Mouse (Mus musculus): ENCODE results near the gene Zmynd10. TPM values are rescaled to one million over a fixed set of nuclear protein-coding genes. Genes with fewer than 3 reads are reported as not detected.

Gene Zmynd10
- polyA plus RNA-seq, 1 experiment from 2014 or later, result 1.6 TPM

- Histone ChIP-seq H3K4me2 (peak within 1 kb of the TSS; percentile 80), H3K9ac (replicated peaks) (peak within 1 kb of the TSS; percentile 57), H3K4me3 (replicated peaks) (peak within 1 kb of the TSS; percentile 63), H3K27ac (replicated peaks) (peak within 1 kb of the TSS; percentile 82), H3K36me3 (peaks cover 45% of the 10 kb centered on the region), H3K9me3 (replicated peaks) (no peaks in the 10 kb centered on the region), H3K4me1 (peaks cover 57% of the 10 kb centered on the region), H3K27me3 (replicated peaks) (no peaks in the 10 kb centered on the region)
- peak; percentile 89 for ATAC-seq (ENCODE audit: low FRiP score)
- under 1% methylated on average over 46 of the region's 46 CpGs for WGBS
Measured at GRCm38 (mm10) chr9:107541474-107542351, 5.4 kb upstream of the Zmynd10 start, which contains the start of the genes Cyb561d2 and Nprl2. Gene Cyb561d2, minus strand, starts transcription at chr9:107542193. Gene Nprl2, plus strand, starts transcription at chr9:107542226.

- 3% methylated on average over 11 of the region's 11 CpGs for WGBS
- Histone ChIP-seq H3K27ac (replicated peaks) (peak overlapping the region; percentile 82), H3K9me3 (replicated peaks) (no peaks in the 10 kb centered on the region), H3K4me2 (peak overlapping the region; percentile 80), H3K36me3 (peaks cover 45% of the 10 kb centered on the region), H3K27me3 (replicated peaks) (no peaks in the 10 kb centered on the region), H3K4me3 (replicated peaks) (peak overlapping the region; percentile 63), H3K4me1 (peaks cover 57% of the 10 kb centered on the region), H3K9ac (replicated peaks) (peak overlapping the region; percentile 57)
- ATAC-seq (ENCODE audit: low FRiP score), result peak; percentile 18; the same call in 1 of the 2 replicates
Measured at GRCm38 (mm10) chr9:107542352-107542686, 4.8 kb upstream of the Zmynd10 start.

GRCm38 (mm10) chr9:107542721-107543120, 4.4 kb upstream of the Zmynd10 start:
- Histone ChIP-seq H3K36me3 (peaks cover 43% of the 10 kb centered on the region), H3K27ac (replicated peaks) (no peak overlapping the region), H3K9me3 (replicated peaks) (no peaks in the 10 kb centered on the region), H3K27me3 (replicated peaks) (no peaks in the 10 kb centered on the region), H3K4me2 (peak overlapping the region; percentile 80), H3K9ac (replicated peaks) (peak overlapping the region; percentile 57), H3K4me1 (peaks cover 57% of the 10 kb centered on the region), H3K4me3 (replicated peaks) (peak overlapping the region; percentile 63)
- ATAC-seq (ENCODE audit: low FRiP score), result no peak
- 47% methylated on average over 8 of the region's 8 CpGs for WGBS

GRCm38 (mm10) chr9:107543299-107543698, 3.8 kb upstream of the Zmynd10 start:
- Histone ChIP-seq H3K4me3 (replicated peaks) (no peak overlapping the region), H3K36me3 (peaks cover 37% of the 10 kb centered on the region), H3K27me3 (replicated peaks) (peaks cover 3% of the 10 kb centered on the region; the same call in 1 of the 2 replicates), H3K9ac (replicated peaks) (no peak overlapping the region), H3K4me1 (peaks cover 52% of the 10 kb centered on the region), H3K27ac (replicated peaks) (no peak overlapping the region), H3K9me3 (replicated peaks) (no peaks in the 10 kb centered on the region), H3K4me2 (peak overlapping the region; percentile 80)
- 85% methylated on average over 11 of the region's 11 CpGs for WGBS
- ATAC-seq (ENCODE audit: low FRiP score), result no peak

GRCm38 (mm10) chr9:107544196-107544700, 2.9 kb upstream of the Zmynd10 start:
- 97% methylated on average over 17 of the region's 17 CpGs for WGBS

GRCm38 (mm10) chr9:107544729-107545128, 2.4 kb upstream of the Zmynd10 start:
- Histone ChIP-seq H3K9me3 (replicated peaks) (no peaks in the 10 kb centered on the region), H3K4me2 (no peak overlapping the region), H3K4me3 (replicated peaks) (no peak overlapping the region), H3K36me3 (peaks cover 22% of the 10 kb centered on the region), H3K4me1 (peaks cover 50% of the 10 kb centered on the region), H3K27me3 (replicated peaks) (peaks cover 16% of the 10 kb centered on the region), H3K9ac (replicated peaks) (no peak overlapping the region), H3K27ac (replicated peaks) (no peak overlapping the region)
- ATAC-seq (ENCODE audit: low FRiP score), result no peak
- 94% methylated on average over 12 of the region's 12 CpGs for WGBS

More at GRCm38 (mm10) chr9:107544196-107544700, 2.9 kb upstream of the Zmynd10 start:
- no peak overlapping the region for H3K4me3 ChIP-seq (replicated peaks)
- peaks cover 12% of the 10 kb centered on the region; the same call in 1 of the 2 replicates for H3K27me3 ChIP-seq (replicated peaks)
- no peak overlapping the region for H3K27ac ChIP-seq (replicated peaks)
- ATAC-seq (ENCODE audit: low FRiP score), result no peak
- no peaks in the 10 kb centered on the region for H3K9me3 ChIP-seq (replicated peaks)
- H3K9ac ChIP-seq (replicated peaks), result no peak overlapping the region
- H3K4me2 ChIP-seq, result no peak overlapping the region
- H3K36me3 ChIP-seq, result peaks cover 27% of the 10 kb centered on the region
- H3K4me1 ChIP-seq, result peaks cover 50% of the 10 kb centered on the region

- Histone ChIP-seq H3K9ac (replicated peaks) (no peak overlapping the region), H3K4me3 (replicated peaks) (no peak overlapping the region), H3K9me3 (replicated peaks) (no peaks in the 10 kb centered on the region), H3K27ac (replicated peaks) (no peak overlapping the region), H3K36me3 (peaks cover 18% of the 10 kb centered on the region), H3K4me2 (no peak overlapping the region), H3K4me1 (peaks cover 46% of the 10 kb centered on the region), H3K27me3 (replicated peaks) (peaks cover 20% of the 10 kb centered on the region)
- 90% methylated on average over 10 of the region's 10 CpGs for WGBS
- no peak for ATAC-seq (ENCODE audit: low FRiP score)
Measured at GRCm38 (mm10) chr9:107545199-107545598, 1.9 kb upstream of the Zmynd10 start.

GRCm38 (mm10) chr9:107545602-107546001, 1.5 kb upstream of the Zmynd10 start:
- Histone ChIP-seq H3K27me3 (replicated peaks) (peaks cover 24% of the 10 kb centered on the region), H3K9me3 (replicated peaks) (no peaks in the 10 kb centered on the region), H3K4me2 (no peak overlapping the region), H3K9ac (replicated peaks) (no peak overlapping the region), H3K4me1 (peaks cover 42% of the 10 kb centered on the region), H3K36me3 (peaks cover 17% of the 10 kb centered on the region), H3K4me3 (replicated peaks) (no peak overlapping the region), H3K27ac (replicated peaks) (no peak overlapping the region)
- WGBS, result 12% methylated on average over 3 of the region's 3 CpGs
- ATAC-seq (ENCODE audit: low FRiP score), result no peak

GRCm38 (mm10) chr9:107547957-107548356, 859 bp downstream of the Zmynd10 start:
- H3K4me3 ChIP-seq (replicated peaks), result no peak overlapping the region
- 83% methylated on average over 5 of the region's 5 CpGs for WGBS
- H3K27me3 ChIP-seq (replicated peaks), result peaks cover 48% of the 10 kb centered on the region
- H3K27ac ChIP-seq (replicated peaks), result no peak overlapping the region
- H3K36me3 ChIP-seq, result peaks cover 17% of the 10 kb centered on the region
- ATAC-seq (ENCODE audit: low FRiP score), result no peak
- H3K9me3 ChIP-seq (replicated peaks), result no peaks in the 10 kb centered on the region
- peaks cover 48% of the 10 kb centered on the region for H3K4me1 ChIP-seq
- H3K4me2 ChIP-seq, result no peak overlapping the region
- H3K9ac ChIP-seq (replicated peaks), result no peak overlapping the region

- H3K4me2 ChIP-seq, result no peak overlapping the region
- peaks cover 51% of the 10 kb centered on the region for H3K4me1 ChIP-seq
- no peak overlapping the region for H3K4me3 ChIP-seq (replicated peaks)
- H3K27ac ChIP-seq (replicated peaks), result no peak overlapping the region
- no peak overlapping the region for H3K9ac ChIP-seq (replicated peaks)
- peaks cover 12% of the 10 kb centered on the region for H3K36me3 ChIP-seq
- WGBS, result 91% methylated on average over 10 of the region's 10 CpGs
- no peak for ATAC-seq (ENCODE audit: low FRiP score)
- H3K9me3 ChIP-seq (replicated peaks), result no peaks in the 10 kb centered on the region
- H3K27me3 ChIP-seq (replicated peaks), result peaks cover 50% of the 10 kb centered on the region
Measured at GRCm38 (mm10) chr9:107548820-107549219, 1.7 kb downstream of the Zmynd10 start.

- Histone ChIP-seq H3K9ac (replicated peaks) (no peak overlapping the region), H3K4me2 (no peak overlapping the region), H3K36me3 (peaks cover 5% of the 10 kb centered on the region), H3K9me3 (replicated peaks) (no peaks in the 10 kb centered on the region), H3K4me1 (peaks cover 53% of the 10 kb centered on the region), H3K4me3 (replicated peaks) (no peak overlapping the region), H3K27ac (replicated peaks) (no peak overlapping the region), H3K27me3 (replicated peaks) (peaks cover 50% of the 10 kb centered on the region)
- no peak for ATAC-seq (ENCODE audit: low FRiP score)
- WGBS, result 91% methylated on average over 20 of the region's 20 CpGs
Measured at GRCm38 (mm10) chr9:107549297-107550074, 2.4 kb downstream of the Zmynd10 start.
